ENCODE assay signal across 8 mouse cellular contexts in genomic region chr7:111778789-111779503, GRCm38 (mm10). TPM values are rescaled to one million over a fixed set of nuclear protein-coding genes. Genes with fewer than 3 reads are reported as not detected.
A peak's percentile ranks its signal among the peaks of the same experiment; 100 is the strongest.
DNase-seq lines count a peak whose midpoint lies in the region; ATAC-seq and TF ChIP-seq lines count a peak whose summit lies in the region.

No protein-coding gene starts in this region.

- H3K27ac ChIP-seq in forebrain, embryonic 14.5 days (ENCODE audit: low read depth, low read length), result no peak overlapping the region
- H3K27ac ChIP-seq in intestine, embryonic 14.5 days (ENCODE audit: low read depth), result no peak overlapping the region; the same call in 1 of the 2 replicates
- H3K27ac ChIP-seq in limb, embryonic 15.5 days, result no peak overlapping the region
- peak overlapping the region; percentile 52 for H3K27ac ChIP-seq in olfactory bulb, adult 2 months (ENCODE audit: insufficient read depth, low read depth, low read length)

- peak overlapping the region; percentile 51 for H3K4me3 ChIP-seq in forebrain, embryonic 14.5 days (ENCODE audit: low read depth, low read length)
- H3K4me3 ChIP-seq in intestine, embryonic 14.5 days (ENCODE audit: low read depth, low read length), result peak overlapping the region; percentile 55
- H3K4me3 ChIP-seq in limb, embryonic 15.5 days, result peak overlapping the region; percentile 58
- H3K4me3 ChIP-seq in olfactory bulb, adult 2 months (ENCODE audit: insufficient read depth, low read depth, low read length), result peak overlapping the region; percentile 54

- no peak for TF ChIP-seq CTCF in olfactory bulb, adult 2 months (IDR thresholded peaks at IDR 0.05; ENCODE audit: insufficient read depth, low read depth, low read length)

- WGBS in forebrain, embryonic 14.5 days, result 17% methylated on average over 27 of the region's 27 CpGs
- 11% methylated on average over 27 of the region's 27 CpGs for WGBS in intestine, embryonic 14.5 days
- WGBS in limb, embryonic 15.5 days, result 16% methylated on average over 27 of the region's 27 CpGs
- 8% methylated on average over 27 of the region's 27 CpGs for WGBS in olfactory bulb, adult 2 months

- TF ChIP-seq POLR2A in olfactory bulb, adult 2 months (IDR thresholded peaks at IDR 0.05; ENCODE audit: insufficient read depth, low read depth, low read length), result no peak

- H3K27me3 ChIP-seq in forebrain, embryonic 14.5 days (replicated peaks; ENCODE audit: control insufficient read depth, insufficient read depth, low read length), result peaks cover 4% of the 10 kb centered on the region; the same call in 1 of the 2 replicates
- H3K27me3 ChIP-seq in intestine, embryonic 14.5 days (replicated peaks; ENCODE audit: control insufficient read depth, insufficient read depth, low read length), result no peaks in the 10 kb centered on the region
- peaks cover 26% of the 10 kb centered on the region; the same call in 1 of the 2 replicates for H3K27me3 ChIP-seq in limb, embryonic 15.5 days

- DNase-seq in heart, adult 18-20 months, result peak; percentile 13 to 50
- no peak for DNase-seq in heart, adult 11 months
- peak; percentile 75 for DNase-seq in brain, adult 2 months (ENCODE audit: low read depth, low spot score)
- peak; percentile 29 for DNase-seq in forebrain, embryonic 14.5 days (ENCODE audit: low spot score)
- peak; percentile 73 for DNase-seq in intestine, embryonic 14.5 days (ENCODE audit: low spot score)
- no peak for DNase-seq in thymus, postnatal 0 days (ENCODE audit: low spot score)

- peaks cover 3% of the 10 kb centered on the region; the same call in 1 of the 2 replicates for H3K4me1 ChIP-seq in forebrain, embryonic 14.5 days (ENCODE audit: control insufficient read depth, insufficient read depth, low read length)
- H3K4me1 ChIP-seq in intestine, embryonic 14.5 days (replicated peaks; ENCODE audit: control insufficient read depth, insufficient read depth, low read length), result peaks cover 10% of the 10 kb centered on the region
- H3K4me1 ChIP-seq in limb, embryonic 15.5 days, result peaks cover 22% of the 10 kb centered on the region
- 0 out of 2 replicates have a peak, but pooled peaks cover 4% of the 10 kb centered on the region for H3K4me1 ChIP-seq in olfactory bulb, adult 2 months (ENCODE audit: control insufficient read depth, insufficient read depth, low read length)

- H3K9me3 ChIP-seq in forebrain, embryonic 14.5 days (replicated peaks; ENCODE audit: control insufficient read depth, low read length), result no peaks in the 10 kb centered on the region
- no peaks in the 10 kb centered on the region for H3K9me3 ChIP-seq in intestine, embryonic 14.5 days (ENCODE audit: control insufficient read depth, low read length)
- H3K9me3 ChIP-seq in limb, embryonic 15.5 days, result no peaks in the 10 kb centered on the region

- peak overlapping the region; percentile 67 for H3K9ac ChIP-seq in forebrain, embryonic 14.5 days (ENCODE audit: low read length)
- peak overlapping the region; percentile 55 for H3K9ac ChIP-seq in intestine, embryonic 14.5 days (ENCODE audit: low read length)
- peak overlapping the region; percentile 37 for H3K9ac ChIP-seq in limb, embryonic 15.5 days

- H3K4me2 ChIP-seq in forebrain, embryonic 14.5 days (ENCODE audit: low read length), result peak overlapping the region; percentile 97
- H3K4me2 ChIP-seq in intestine, embryonic 14.5 days (ENCODE audit: low read length), result peak overlapping the region; percentile 95
- peak overlapping the region; percentile 92 for H3K4me2 ChIP-seq in limb, embryonic 15.5 days

- no peaks in the 10 kb centered on the region for H3K36me3 ChIP-seq in forebrain, embryonic 14.5 days (ENCODE audit: control insufficient read depth, insufficient read depth, low read length)
- H3K36me3 ChIP-seq in intestine, embryonic 14.5 days (ENCODE audit: control insufficient read depth, insufficient read depth, low read length), result no peaks in the 10 kb centered on the region
- no peaks in the 10 kb centered on the region for H3K36me3 ChIP-seq in limb, embryonic 15.5 days

- 0 out of 2 replicates have a peak, but pooled peaks have one; percentile 10 for ATAC-seq in forebrain, embryonic 14.5 days
- peak; percentile 4; the same call in 1 of the 2 replicates for ATAC-seq in intestine, embryonic 14.5 days (replicated peaks; ENCODE audit: low FRiP score, low TSS enrichment, low read depth)
- no peak for ATAC-seq in limb, embryonic 15.5 days (ENCODE audit: insufficient number of reproducible peaks, low FRiP score, low TSS enrichment, low read depth)

RNA-seq across cellular contexts. Expression of gene Galnt18, which starts 0.8 kb away (rescaled TPM):
- total RNA-seq in heart, adult 18-20 months (2021), result 10 to 100 TPM; 11.2 to 12.5 TPM
- 6.6 and 7.4 TPM in 2 replicates for polyA plus RNA-seq in forebrain, embryonic 14.5 days (2014; fragmentation: Nextera tagmentation; extraction: Ambion mirVana)
- polyA plus RNA-seq in intestine, embryonic 14.5 days (2014; fragmentation: Nextera tagmentation; extraction: Ambion mirVana), result 18.8 and 23.8 TPM in 2 replicates
- 26.6 and 29.1 TPM in 2 replicates for polyA plus RNA-seq in limb, embryonic 15.5 days (2015; fragmentation: Nextera tagmentation; extraction: Ambion mirVana)
- polyA plus RNA-seq in olfactory bulb, adult 2 months (2012; ENCODE audit: insufficient read depth, insufficient read length, low replicate concordance, missing spikeins), result not detected in 2 replicates
- polyA plus RNA-seq in thymus, postnatal 0 days (2015; fragmentation: Nextera tagmentation; extraction: Ambion mirVana), result 13.4 and 13.9 TPM in 2 replicates

Comparison
In these comparisons a context has a peak if more than half of its experiments do, and no peak if none do; other contexts are left out.
1. DNase-seq: peak in heart, adult 18-20 months (2 of 2), brain, adult 2 months (single experiment), forebrain, embryonic 14.5 days (single experiment) and intestine, embryonic 14.5 days (single experiment); none in heart, adult 11 months (single experiment) and thymus, postnatal 0 days (single experiment).
2. Peak in every context shown above with its lines, with median percentiles within 50 percentile points of each other: H3K4me2 ChIP-seq, H3K4me3 ChIP-seq and H3K9ac ChIP-seq.